15 mouse cellular contexts compared by ENCODE assay signal in genomic region chr10:31580722-31581121, GRCm38 (mm10).
"Had no signal": no experiment of that assay in that cellular context is flagged by ENCODE, and none has a peak within 500 bp of the region (broad histone marks: within the 10 kb centered on the region; RNA-seq: fewer than 3 reads in every experiment).

No protein-coding gene starts in this region.

- DNase-seq: retina, postnatal 1 day; right cerebral cortex, adult 18-20 months; right cerebral cortex, postnatal 14 days; right cerebral cortex, postnatal 25 days; right cerebral cortex, postnatal 4 days; spleen, adult 18-20 months; thymus, adult 18-20 months; thymus, adult 2 months; thymus, postnatal 14 days; thymus, postnatal 25 days; thymus, postnatal 36 days; thymus, postnatal 4 days had no signal

- H3K36me3 ChIP-seq: neural tube, embryonic 13.5 days; neural tube, embryonic 15.5 days; stomach, embryonic 15.5 days had no signal

- H3K4me3 ChIP-seq: neural tube, embryonic 13.5 days; neural tube, embryonic 15.5 days; stomach, embryonic 15.5 days had no signal

- H3K4me2 ChIP-seq: neural tube, embryonic 13.5 days; neural tube, embryonic 15.5 days; stomach, embryonic 15.5 days had no signal

- H3K27me3 ChIP-seq: neural tube, embryonic 13.5 days; neural tube, embryonic 15.5 days; stomach, embryonic 15.5 days had no signal
